Mouse (Mus musculus): ENCODE results near the gene Terb2.

DNA sequence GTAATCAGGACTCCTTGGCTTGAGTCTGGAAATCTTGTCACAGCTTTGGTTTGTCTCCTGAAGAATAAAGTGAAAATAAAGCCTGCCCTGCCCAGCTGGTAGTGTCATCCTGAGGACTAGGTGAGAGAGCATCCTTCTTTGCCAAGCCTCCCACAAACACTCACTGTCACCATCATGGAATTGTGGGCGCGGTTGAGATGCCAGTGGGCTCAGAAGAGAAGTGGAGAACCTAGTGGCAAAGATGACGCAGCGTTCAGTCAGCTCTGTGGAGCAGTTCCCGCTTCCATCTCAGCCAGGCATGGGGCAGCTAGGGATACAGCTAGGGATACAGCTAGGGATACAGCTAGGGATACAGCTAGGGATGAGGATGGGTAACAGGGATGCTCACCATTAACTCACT, 69.9 kb downstream of the Terb2 start:
- TF ChIP-seq POLR2A (IDR thresholded peaks at IDR 0.05; ENCODE audit: insufficient read depth, low read depth, low read length) (no peak), EP300 (IDR thresholded peaks at IDR 0.05; ENCODE audit: insufficient read depth, low read depth, low read length) (no peak), CTCF (IDR thresholded peaks at IDR 0.05) (no peak)

Measured in heart, adult 2 months (tissue).